Mouse (Mus musculus): ENCODE data around the gene Sv2a.

DNA sequence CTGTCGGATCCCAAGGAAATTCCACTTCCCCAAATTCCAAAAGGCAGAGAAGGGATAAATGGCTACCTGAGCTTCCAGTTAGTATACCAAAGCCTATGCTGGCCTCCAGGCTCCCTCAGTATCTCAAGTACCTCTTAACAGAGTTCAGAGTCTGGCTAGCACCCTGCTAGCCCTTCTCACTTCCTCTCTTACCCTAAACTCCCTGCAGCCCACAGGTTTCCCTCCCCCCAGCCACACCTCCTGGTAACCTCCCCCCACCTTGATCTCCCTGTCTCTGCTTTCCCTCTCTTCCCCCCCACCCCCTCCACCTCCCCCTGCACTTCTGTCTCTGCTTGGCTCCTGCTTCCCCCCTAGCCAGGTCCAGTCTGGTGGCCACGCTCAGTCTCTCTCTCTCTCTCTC lies 18.8 kb downstream of the Sv2a start:
- TF ChIP-seq CTCF (IDR thresholded peaks at IDR 0.05; ENCODE audit: borderline replicate concordance, extremely low read depth, insufficient read depth, insufficient read length) (no peak), POLR2A (IDR thresholded peaks at IDR 0.05; ENCODE audit: borderline replicate concordance, extremely low read depth, insufficient read depth, insufficient read length, poor library complexity, severe bottlenecking) (no peak)

Measured in brain, embryonic 14.5 days (tissue).